Mouse (Mus musculus) thymus, postnatal 4 days (tissue): ENCODE measurements at regions not wholly inside any gene's neighbourhood (a gene's known extent, or its start where the extent isn't known, plus 50 kb on each side); places are given as distances from the start of the nearest gene placed in this dataset.

Source experiments
- DNase-seq: peaks from one replicate; pipeline ENCODE4 v3.0.0; 2021

GRCm38 (mm10) chr8:113582180-113582975 lies 53.0 kb upstream of the Mon1b start:
- peak; percentile 11 for DNase-seq

- no peak for DNase-seq
Observed at GRCm38 (mm10) chr8:113583801-113584200, 51.6 kb upstream of the Mon1b start.
